Mouse (Mus musculus) spleen, postnatal 14 days (tissue): ENCODE results near the gene Slc35b2.
A peak's percentile ranks its signal among the peaks of the same experiment; 100 is the strongest.

ENCODE experiments used
- DNase-seq, 2 experiments: peaks; one replicate each; pipeline ENCODE4 v3.0.0; 2021 to 2022; ENCODE audit warnings: low spot score in 2 of 2

The Slc35b2 gene

GRCm38 (mm10) chr17:45584096-45584896 is 20.6 kb downstream of the Slc35b2 start:
- no peak for DNase-seq

GRCm38 (mm10) chr17:45584939-45585678 is 21.4 kb downstream of the Slc35b2 start:
- peak; percentile 40 to 69 for DNase-seq

- DNase-seq = no peak
Observed at GRCm38 (mm10) chr17:45585725-45586448, 22.2 kb downstream of the Slc35b2 start.

GRCm38 (mm10) chr17:45586449-45586837 is 22.8 kb downstream of the Slc35b2 start:
- DNase-seq = no peak

- no peak for DNase-seq
Observed at GRCm38 (mm10) chr17:45588370-45588769, 24.7 kb downstream of the Slc35b2 start.

- no peak for DNase-seq
Observed at GRCm38 (mm10) chr17:45589236-45589635, 25.6 kb downstream of the Slc35b2 start.

- DNase-seq = no peak
Observed at GRCm38 (mm10) chr17:45589844-45590243, 26.2 kb downstream of the Slc35b2 start.

GRCm38 (mm10) chr17:45590410-45590809 is 26.7 kb downstream of the Slc35b2 start:
- no peak for DNase-seq

- no peak for DNase-seq
Observed at GRCm38 (mm10) chr17:45591701-45592605, 28.3 kb downstream of the Slc35b2 start.

- no peak for DNase-seq
Observed at GRCm38 (mm10) chr17:45592606-45593431, 29.1 kb downstream of the Slc35b2 start.

- DNase-seq = peak; percentile 43 to 48
Observed at GRCm38 (mm10) chr17:45593479-45593878, 29.8 kb downstream of the Slc35b2 start.

- no peak for DNase-seq
Observed at GRCm38 (mm10) chr17:45594195-45594594, 30.5 kb downstream of the Slc35b2 start.

GRCm38 (mm10) chr17:45594881-45595735 is 31.4 kb downstream of the Slc35b2 start:
- peak; percentile 67 to 77 for DNase-seq

- no peak for DNase-seq
Observed at GRCm38 (mm10) chr17:45595736-45596390, 32.2 kb downstream of the Slc35b2 start.

GRCm38 (mm10) chr17:45596631-45597396 is 33.1 kb downstream of the Slc35b2 start:
- peak; percentile 44 to 71 for DNase-seq

GRCm38 (mm10) chr17:45597787-45598186 is 34.1 kb downstream of the Slc35b2 start:
- DNase-seq = no peak

GRCm38 (mm10) chr17:45598376-45598775 is 34.7 kb downstream of the Slc35b2 start:
- no peak for DNase-seq

GRCm38 (mm10) chr17:45598891-45599290 is 35.2 kb downstream of the Slc35b2 start:
- DNase-seq = no peak
